ENCODE assay signal across 7 mouse cellular contexts in the genomic region with DNA sequence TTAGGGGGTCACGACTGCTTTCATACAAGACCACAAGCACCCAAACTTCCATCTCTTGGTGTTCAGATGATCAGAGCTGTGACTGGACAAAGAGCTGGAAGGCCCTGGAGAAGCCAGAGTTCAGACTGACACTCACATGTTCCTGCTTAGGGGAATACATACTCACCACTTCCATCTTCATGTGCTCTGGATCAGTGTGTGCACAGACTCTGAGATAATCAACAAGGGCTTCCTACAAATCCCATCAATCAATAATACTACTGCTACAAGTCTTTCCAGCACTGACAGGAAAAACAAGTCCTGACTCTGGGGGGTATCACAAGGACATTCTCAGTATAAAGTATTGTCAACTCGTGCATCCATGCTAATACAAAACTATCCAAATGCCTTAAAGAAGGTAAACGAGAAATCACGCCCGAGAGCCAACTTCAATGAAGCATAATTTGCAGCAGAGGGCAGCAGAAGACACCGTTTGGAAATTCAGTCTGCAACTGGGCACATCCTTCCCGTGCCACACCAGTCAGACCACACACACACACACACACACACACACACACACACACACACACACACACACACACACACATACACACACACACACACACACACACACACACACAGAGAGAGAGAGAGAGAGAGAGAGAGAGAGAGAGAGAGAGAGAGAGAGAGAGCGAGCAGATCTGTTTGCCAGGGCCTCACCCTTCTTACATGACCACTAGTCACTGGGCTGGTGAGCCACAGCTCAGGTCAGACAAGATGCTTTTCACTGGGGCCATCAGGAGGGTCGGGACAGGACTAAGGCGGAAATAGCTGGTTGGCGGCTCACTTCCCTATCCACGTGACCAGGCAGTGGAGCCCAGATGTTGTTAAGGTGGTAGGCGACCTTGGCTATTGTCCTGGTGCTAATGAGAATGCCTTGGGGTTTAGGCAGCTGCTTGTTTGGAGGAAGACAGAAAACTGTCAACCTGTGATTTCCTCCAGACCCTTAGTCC.
DNase-seq lines count a peak whose midpoint lies in the region; ATAC-seq and TF ChIP-seq lines count a peak whose summit lies in the region.

No protein-coding gene starts in this region.

- 36% methylated on average over 13 of the region's 13 CpGs for WGBS in forebrain, embryonic 15.5 days
- WGBS in hindbrain, embryonic 13.5 days: 47% methylated on average over 13 of the region's 13 CpGs

- no peak overlapping the region for H3K4me3 ChIP-seq in ES-E14 (ENCODE audit: insufficient read depth in 1 of 2, low read depth in 1 of 2, low read length in 2 of 2, poor library complexity in 1 of 2, severe bottlenecking in 1 of 2)
- H3K4me3 ChIP-seq in forebrain, embryonic 15.5 days: no peak overlapping the region
- H3K4me3 ChIP-seq in hindbrain, embryonic 13.5 days: no peak overlapping the region

- H3K9ac ChIP-seq in ES-E14 (ENCODE audit: insufficient read depth, low read depth, low read length, poor library complexity, severe bottlenecking): no peak overlapping the region
- no peak overlapping the region for H3K9ac ChIP-seq in forebrain, embryonic 15.5 days (replicated peaks)
- H3K9ac ChIP-seq in hindbrain, embryonic 13.5 days: no peak overlapping the region

- H3K4me1 ChIP-seq in ES-E14 (ENCODE audit: control insufficient read depth in 2 of 2, insufficient read depth in 2 of 2, low read length in 2 of 2, poor library complexity in 1 of 2): no peaks in the 10 kb centered on the region
- H3K4me1 ChIP-seq in forebrain, embryonic 15.5 days: no peaks in the 10 kb centered on the region
- no peaks in the 10 kb centered on the region for H3K4me1 ChIP-seq in hindbrain, embryonic 13.5 days (replicated peaks)

- no peaks in the 10 kb centered on the region for H3K36me3 ChIP-seq in ES-E14 (ENCODE audit: control insufficient read depth, insufficient read depth, low read length, poor library complexity, severe bottlenecking)
- H3K36me3 ChIP-seq in forebrain, embryonic 15.5 days: no peaks in the 10 kb centered on the region
- H3K36me3 ChIP-seq in hindbrain, embryonic 13.5 days: no peaks in the 10 kb centered on the region
- H3K36me3 ChIP-seq in splenic B cell, adult 2 months (ENCODE audit: control insufficient read depth, insufficient read depth, low read length, poor library complexity, severe bottlenecking): no peaks in the 10 kb centered on the region

- peak; percentile 47 for DNase-seq in ES-E14 (ENCODE audit: low read depth, low spot score)
- DNase-seq in adrenal gland, adult 8-10 months: peak; percentile 26
- peak; percentile 24 to 42 for DNase-seq in layer of hippocampus, postnatal 25 days (ENCODE audit: extremely low spot score in 1 of 2, low spot score in 1 of 2)
- DNase-seq in splenic B cell, adult 2 months (ENCODE audit: low read depth, low spot score): peak; percentile 35

- H3K27me3 ChIP-seq in forebrain, embryonic 15.5 days: no peaks in the 10 kb centered on the region
- 0 out of 2 replicates have a peak, but pooled peaks cover 4% of the 10 kb centered on the region for H3K27me3 ChIP-seq in hindbrain, embryonic 13.5 days
- no peaks in the 10 kb centered on the region for H3K27me3 ChIP-seq in splenic B cell, adult 2 months (ENCODE audit: control insufficient read depth, insufficient read depth, low read length, poor library complexity, severe bottlenecking)

- H3K9me3 ChIP-seq in ES-E14 (ENCODE audit: control insufficient read depth, insufficient read depth, low read depth, low read length): no peaks in the 10 kb centered on the region
- H3K9me3 ChIP-seq in forebrain, embryonic 15.5 days: no peaks in the 10 kb centered on the region
- no peaks in the 10 kb centered on the region for H3K9me3 ChIP-seq in hindbrain, embryonic 13.5 days

- H3K27ac ChIP-seq in ES-E14 (ENCODE audit: insufficient read depth, low read depth, low read length, poor library complexity, severe bottlenecking): no peak overlapping the region
- no peak overlapping the region for H3K27ac ChIP-seq in forebrain, embryonic 15.5 days (replicated peaks)
- no peak overlapping the region for H3K27ac ChIP-seq in hindbrain, embryonic 13.5 days

- no peak overlapping the region for H3K4me2 ChIP-seq in forebrain, embryonic 15.5 days (replicated peaks)
- H3K4me2 ChIP-seq in hindbrain, embryonic 13.5 days: no peak overlapping the region

- in situ Hi-C loops in ES-E14 (cut with MboI; ENCODE audit: low sequenced_read_pairs in 2 of 2, unreplicated experiment in 2 of 2): no loop called here

- ATAC-seq in forebrain, embryonic 15.5 days (replicated peaks): peak; percentile 68
- peak; percentile 77 for ATAC-seq in hindbrain, embryonic 13.5 days (ENCODE audit: low FRiP score)
- peak; percentile 82 for ATAC-seq in megakaryocyte progenitor cell, adult 5-6 weeks (replicated peaks; ENCODE audit: poor library complexity)

TF ChIP-seq in ES-E14, 5 proteins besides CTCF, POLR2A, EP300 and RAD21:
- TF ChIP-seq CHD2 (IDR thresholded peaks at IDR 0.05; ENCODE audit: low read depth, low read length) (no peak), ZC3H11A (IDR thresholded peaks at IDR 0.05; ENCODE audit: borderline replicate concordance, low read depth, low read length) (0 out of 2 replicates have a peak, but pooled peaks have one; percentile 29)
